Mouse (Mus musculus): Measurements from ENCODE around the gene C1qtnf5.
A peak's percentile ranks its signal among the peaks of the same experiment; 100 is the strongest.

The C1qtnf5 gene

DNA sequence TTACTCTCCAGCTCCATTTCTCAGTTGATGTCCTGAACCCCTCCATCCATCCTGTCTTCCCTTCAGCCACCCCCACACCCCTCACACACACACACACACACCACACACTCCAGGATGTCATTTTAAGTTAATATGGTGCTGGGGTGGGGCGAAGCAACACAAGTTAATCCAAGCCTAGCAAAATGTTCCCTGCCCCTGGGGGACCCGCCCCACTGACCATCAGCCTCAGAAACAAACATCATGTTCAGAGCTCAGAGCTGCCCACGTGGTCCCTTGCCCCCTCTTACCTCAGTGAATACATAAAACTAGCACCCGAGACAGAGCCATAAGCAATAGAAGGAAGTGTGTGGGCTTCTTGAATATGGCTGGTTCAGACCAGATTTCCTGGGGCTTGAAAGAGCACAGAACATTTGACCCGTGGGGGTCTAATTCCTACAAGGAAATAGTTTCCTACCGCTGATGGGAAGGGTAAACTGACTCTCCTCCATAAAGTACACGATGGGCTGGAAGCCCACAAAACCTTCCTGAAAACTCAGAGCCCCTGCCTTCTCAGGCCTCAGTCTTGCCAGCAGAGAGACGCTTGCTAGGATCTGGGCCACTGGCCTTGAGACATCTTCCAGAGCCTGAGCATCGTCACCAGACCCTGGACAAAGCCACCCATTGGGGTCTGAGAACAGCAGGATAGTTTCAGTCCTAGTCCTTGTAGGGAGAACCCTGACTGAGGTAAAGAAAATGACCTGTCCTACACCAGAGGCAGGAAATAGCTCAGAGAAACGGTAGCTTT is 26.9 kb upstream of the C1qtnf5 start:
- peak; percentile 20 to 21 for DNase-seq

DNA sequence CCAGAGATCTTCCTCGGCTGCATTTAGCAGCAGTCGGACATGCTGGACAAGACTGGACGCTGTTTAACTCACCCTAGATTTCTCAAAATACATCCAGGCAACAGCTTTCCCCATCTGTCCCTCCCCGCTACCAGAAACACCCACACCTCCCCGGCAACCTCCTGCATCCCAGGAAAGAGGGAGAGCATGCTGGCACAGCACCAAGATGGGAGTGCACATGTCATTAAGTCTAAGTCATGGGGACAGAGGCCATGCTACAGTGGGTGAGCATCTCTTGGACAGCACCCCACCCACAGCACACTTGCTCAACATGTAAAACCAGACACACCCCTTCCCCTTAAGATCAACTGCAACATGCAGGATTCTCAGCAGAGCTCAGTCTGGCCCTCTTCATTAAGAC is 26.1 kb upstream of the C1qtnf5 start:
- peak; percentile 20 to 47 for DNase-seq

GRCm38 (mm10) chr9:44081581-44081980 is 25.5 kb upstream of the C1qtnf5 start:
- DNase-seq = no peak

DNA sequence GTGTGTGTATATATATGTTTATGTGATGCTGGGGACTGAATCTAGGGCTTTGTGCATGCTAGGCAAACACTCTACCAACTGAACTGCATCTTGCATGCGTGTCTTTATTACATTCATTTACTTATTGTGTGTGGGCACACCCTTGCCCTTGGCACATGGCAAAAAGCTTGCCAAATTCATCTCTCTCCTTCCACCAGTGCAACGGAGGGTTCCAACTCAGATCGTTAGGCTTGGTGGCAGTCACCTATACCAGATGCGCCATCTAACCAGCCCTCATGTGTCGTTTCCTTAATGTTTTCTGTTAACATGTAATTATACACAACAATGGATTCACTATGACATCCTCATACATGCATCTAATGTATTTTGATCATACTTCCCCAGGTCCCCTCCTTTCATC is 24.8 kb upstream of the C1qtnf5 start:
- DNase-seq = peak in 1 of 2 experiments; percentile 1

- peak; percentile 53 to 57 for DNase-seq
Measured at GRCm38 (mm10) chr9:44083392-44084121, 23.5 kb upstream of the C1qtnf5 start.

DNA sequence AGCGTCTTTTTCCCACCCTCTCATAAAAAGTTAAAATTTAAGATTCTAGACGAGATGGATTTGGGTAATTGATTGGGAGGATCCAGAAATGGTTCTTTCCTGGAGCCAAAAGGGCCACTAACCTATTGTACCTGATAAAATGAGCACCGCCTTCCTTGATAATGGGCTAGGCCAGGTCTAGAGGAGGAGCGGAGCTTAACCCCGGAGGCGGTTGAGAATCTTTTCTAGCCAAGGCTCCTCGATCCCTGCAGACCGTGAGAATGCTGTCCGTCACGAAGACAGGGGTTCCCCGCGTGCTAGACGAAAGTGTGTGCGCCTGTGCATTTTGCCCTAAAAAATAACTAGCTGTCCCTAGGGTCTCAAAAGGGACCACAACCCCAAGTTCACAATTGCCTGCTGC is 22.8 kb upstream of the C1qtnf5 start:
- no peak for DNase-seq

- peak; percentile 98 to 99 for DNase-seq
Measured at GRCm38 (mm10) chr9:44084659-44085229, 22.3 kb upstream of the C1qtnf5 start.

DNA sequence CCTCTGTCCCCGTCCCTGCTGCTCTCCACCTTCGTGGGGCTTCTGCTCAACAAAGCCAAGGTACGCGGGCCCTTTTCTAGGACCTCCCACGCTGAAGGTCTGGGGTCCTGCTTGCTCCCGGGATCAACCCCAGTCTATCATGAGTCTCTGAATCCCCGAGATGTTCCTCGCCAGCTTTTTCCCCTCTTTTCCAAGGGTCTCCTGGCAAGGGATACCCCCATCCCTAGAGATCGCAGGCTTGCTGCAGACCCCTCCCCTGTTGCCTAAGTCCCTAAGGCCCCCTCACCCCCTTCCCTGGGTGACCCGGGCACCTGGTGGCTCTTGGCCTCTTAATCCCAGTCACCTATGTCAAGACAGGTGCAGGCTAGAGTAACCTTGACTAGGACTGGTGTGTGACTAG is 21.8 kb upstream of the C1qtnf5 start:
- DNase-seq = peak; percentile 49 to 56

- DNase-seq = peak; percentile 93 to 96
Measured at GRCm38 (mm10) chr9:44085741-44086665, 21.0 kb upstream of the C1qtnf5 start.

- DNase-seq = peak; percentile 36 to 50
Measured at GRCm38 (mm10) chr9:44086960-44087359, 20.1 kb upstream of the C1qtnf5 start.

DNA sequence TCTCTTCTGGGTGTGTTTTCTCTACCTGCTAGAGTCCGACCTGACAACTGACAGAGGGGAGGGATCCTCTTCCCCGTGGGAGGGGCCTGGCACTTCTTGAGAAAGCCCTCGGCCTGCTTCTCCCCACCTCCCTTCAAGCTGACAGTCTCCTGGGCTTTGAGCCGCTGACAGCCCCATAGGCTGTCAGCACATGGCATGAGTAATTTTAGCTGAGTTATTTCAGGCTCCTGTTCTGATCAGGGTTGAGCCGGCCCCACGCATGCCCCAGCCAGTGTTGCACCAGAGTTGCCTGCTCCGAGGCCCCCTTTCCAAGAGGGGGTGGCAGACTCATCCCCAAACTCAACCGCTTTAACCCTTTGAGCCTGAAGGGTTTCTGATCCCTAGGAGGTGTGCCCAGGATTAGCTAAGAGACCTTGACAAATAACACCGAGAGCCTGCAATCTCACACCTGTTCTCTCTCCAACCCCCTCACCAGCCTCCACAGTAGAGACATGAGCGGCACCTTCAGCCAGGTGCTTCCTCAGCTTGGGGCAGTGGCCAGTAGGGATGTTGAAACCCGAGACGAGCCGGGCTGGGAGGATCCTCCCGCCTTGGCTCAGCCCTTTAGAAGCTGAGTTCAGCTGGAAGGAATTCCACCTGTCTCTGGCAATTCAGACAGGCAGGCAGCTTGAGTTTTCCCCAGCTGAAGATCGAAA is 19.1 kb upstream of the C1qtnf5 start:
- DNase-seq = peak; percentile 60 to 68

DNA sequence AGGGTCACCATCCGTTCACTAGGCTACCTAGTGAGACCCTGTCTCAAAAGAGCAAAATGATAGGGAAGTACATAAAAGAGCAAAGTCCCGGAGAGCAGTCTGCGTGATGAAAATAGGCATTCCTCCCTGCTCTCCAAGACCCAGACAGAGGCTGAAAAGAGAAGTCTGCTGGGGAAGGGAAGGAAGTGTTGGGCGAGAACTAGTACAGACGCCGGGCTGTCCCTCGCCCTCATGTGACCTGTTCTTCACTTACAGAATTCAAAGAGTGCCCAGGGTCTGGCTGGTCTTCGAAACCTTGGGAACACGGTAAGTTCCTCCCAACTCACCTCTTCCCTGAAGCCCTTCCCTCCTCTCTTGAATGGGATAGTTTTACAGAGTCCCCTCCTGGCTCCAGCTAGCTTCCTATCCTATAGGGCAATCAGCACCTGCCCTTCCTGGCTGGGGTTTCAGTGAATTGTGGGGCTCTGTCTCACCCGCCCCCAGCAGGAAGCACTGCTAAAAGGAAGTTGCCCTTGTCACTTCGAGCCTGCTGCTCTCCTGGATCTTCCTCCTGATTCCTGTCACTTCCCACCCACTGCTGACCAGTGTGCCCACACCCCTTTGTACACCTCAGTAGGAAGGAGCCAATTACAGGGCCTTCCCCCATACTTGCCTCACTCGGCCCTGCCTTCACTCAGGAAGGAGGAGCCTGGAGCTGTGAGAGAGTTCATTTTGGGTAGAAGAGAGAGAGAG is 18.0 kb upstream of the C1qtnf5 start:
- DNase-seq = peak in 1 of 2 experiments; percentile 11

GRCm38 (mm10) chr9:44093612-44094503 is 13.2 kb upstream of the C1qtnf5 start:
- DNase-seq = peak; percentile 88 to 92

DNA sequence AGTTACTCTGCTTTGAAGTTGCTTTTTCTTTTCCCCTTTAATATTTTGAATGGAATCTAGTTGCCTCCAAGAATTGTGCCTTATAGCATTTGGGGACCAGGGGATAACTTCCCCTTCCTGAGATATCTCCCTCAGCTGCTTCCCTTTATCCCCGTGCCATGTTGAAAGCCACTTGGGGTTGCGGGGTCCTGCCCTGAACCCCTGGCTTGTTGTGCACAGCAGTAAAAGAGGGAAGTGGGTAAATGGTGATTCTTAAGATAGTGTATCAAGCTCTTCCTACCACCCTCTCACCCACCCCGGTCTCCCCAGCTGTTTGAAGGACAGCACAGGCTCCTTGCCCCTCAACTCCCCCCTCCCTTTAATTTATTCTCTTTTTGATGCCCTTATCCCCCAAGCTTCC is 12.3 kb upstream of the C1qtnf5 start:
- no peak for DNase-seq

DNA sequence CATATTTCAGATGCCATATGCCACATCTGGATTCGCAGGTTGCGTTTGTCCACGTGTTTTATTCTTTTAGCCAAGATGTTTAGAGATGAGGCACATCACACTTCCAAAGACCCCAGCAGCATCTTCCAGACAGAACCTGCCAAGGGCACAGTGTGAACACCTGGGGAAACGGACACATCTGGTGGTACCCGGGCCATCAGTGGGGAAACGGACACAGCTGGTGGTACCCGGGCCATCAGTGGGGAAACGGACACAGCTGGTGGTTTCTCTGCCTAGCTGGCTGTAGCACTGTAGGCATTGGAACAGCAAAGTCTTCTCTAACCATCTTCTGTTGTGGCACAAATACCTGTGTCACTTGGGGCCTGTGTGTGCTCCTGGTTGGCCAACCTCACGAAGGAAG is 11.3 kb upstream of the C1qtnf5 start:
- no peak for DNase-seq

DNA sequence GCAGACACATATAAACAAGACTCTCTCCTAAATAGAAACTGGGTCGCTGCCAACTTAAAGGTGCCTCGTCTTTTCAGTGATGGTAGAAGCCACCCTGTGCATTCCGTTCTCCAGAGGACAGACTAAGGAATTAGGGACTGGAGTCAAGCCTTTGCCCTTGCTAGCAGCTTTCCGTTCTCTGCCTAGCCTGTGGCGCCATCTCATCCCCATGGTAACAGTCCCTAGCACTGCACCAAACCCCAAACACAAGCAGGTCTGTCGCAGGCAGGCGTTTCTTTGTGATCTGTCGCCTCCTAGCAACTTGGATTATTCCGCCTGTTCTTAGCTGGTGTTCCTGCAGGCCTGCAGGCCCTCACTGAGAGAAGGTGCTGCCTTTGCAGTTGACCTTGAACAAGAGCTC is 10.5 kb upstream of the C1qtnf5 start:
- peak in 1 of 2 experiments; percentile 33 for DNase-seq

DNA sequence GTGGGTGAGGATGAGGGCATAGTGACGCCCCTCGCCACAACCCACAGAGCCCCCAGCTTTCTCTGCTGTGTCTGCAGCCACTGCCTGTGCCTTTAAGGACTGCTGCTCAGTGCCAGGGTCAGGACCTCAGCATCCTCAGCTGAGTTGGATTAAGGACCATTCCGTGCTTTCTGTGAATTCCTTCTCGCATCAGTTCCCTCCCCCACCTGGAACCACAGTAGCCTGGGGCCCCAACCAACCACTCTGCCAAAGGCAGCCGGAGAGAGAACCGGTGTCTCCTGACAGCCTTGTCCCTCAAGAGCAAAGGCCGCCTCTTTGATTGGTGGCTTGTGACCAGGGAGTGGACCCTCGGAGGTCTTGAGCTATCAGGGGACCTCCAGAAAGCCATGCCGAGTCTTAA is 5.6 kb upstream of the C1qtnf5 start, which contains the start of gene Mfrp:
Mfrp (plus strand) TSS at position 240 of the 400 bp plus-strand sequence.
- DNase-seq = no peak

- no peak for DNase-seq
Measured at GRCm38 (mm10) chr9:44104881-44105280, 2.2 kb upstream of the C1qtnf5 start.

GRCm38 (mm10) chr9:44105781-44106180 is 1.3 kb upstream of the C1qtnf5 start:
- DNase-seq = no peak

DNA sequence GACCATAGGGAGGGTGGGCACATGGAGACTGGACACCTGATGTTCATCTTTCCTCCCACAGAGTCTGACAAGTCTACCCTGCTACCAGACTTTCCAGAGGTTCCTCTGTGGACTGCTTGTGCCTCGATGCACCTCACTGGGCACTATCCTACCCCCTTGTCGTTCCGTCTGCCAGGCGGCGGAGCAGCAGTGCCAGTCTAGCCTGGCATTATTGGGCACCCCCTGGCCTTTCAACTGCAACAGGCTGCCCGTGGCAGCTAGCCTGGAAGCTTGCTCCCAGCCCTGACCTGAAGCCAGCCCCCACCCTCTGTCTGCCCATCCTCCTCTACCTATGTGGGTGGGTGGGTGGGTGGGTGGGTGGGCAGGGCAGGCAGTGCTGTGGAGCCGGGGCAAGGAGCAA is 863 bp upstream of the C1qtnf5 start:
- no peak for DNase-seq

Data from cerebellum, postnatal 25 days (tissue).